Mouse (Mus musculus): ENCODE measurements at regions not wholly inside any gene's neighbourhood (a gene's known extent, or its start where the extent isn't known, plus 50 kb on each side); places are given as distances from the start of the nearest gene placed in this dataset.
A peak's percentile ranks its signal among the peaks of the same experiment; 100 is the strongest.
"Not testable (repeated sequence)": the region's sequence is repeated elsewhere in the genome, so short reads cannot be mapped to it uniquely, and the experiment has no call there.

- DNase-seq (ENCODE audit: low spot score): not testable (repeated sequence)
These were observed 175.6 kb downstream of the Map1s start for GRCm38 (mm10) chr8:71081291-71081690.

- DNase-seq (ENCODE audit: low spot score): peak; percentile 53
These were observed 145.4 kb upstream of the Myo9b start for GRCm38 (mm10) chr8:71127131-71127530.

GRCm38 (mm10) chr8:71130411-71131261, 141.9 kb upstream of the Myo9b start:
- DNase-seq (ENCODE audit: low spot score): no peak

DNA sequence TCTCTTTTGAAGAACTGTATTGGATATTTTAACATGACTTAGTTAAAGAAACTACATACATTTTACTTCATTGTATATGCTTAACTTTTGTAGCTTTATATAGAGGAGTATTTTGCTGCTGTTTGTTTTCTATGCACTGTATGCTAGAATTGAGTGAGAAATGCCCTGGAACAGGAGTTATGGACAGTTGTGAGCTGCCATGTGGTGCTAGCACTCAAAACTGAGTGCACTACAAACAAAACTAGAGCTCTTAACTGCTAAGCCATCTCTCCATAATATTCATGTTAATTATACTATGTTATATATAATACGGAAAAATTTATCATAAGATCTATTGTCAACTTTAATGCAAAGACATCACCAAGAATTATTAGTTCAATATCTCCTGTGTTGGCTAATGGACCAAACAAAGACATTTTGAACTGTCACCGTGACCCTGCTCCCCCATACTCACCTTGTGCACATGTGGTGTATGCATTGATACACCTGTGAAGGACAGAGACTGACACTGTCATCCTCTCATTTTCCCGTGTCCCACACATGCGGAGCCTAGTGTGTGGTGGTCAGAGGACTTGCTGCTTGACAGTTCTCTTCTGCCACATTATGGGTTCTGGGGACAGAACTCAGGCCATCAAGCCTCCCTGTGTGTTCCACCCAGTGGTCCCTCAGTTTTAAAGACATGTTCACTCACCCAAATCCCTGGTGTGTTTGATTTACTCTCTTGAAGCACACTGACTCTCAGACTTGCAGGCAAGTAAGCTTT, 141.0 kb upstream of the Myo9b start:
- DNase-seq (ENCODE audit: low spot score): no peak

- not testable (repeated sequence) for DNase-seq (ENCODE audit: low spot score)
These were observed 139.6 kb upstream of the Myo9b start for GRCm38 (mm10) chr8:71132898-71133297.

- DNase-seq (ENCODE audit: low spot score): not testable (repeated sequence)
These were observed 135.4 kb upstream of the Myo9b start for GRCm38 (mm10) chr8:71137131-71137530.

- DNase-seq (ENCODE audit: low spot score): not testable (repeated sequence)
These were observed 130.0 kb upstream of the Myo9b start for GRCm38 (mm10) chr8:71142373-71142973.

GRCm38 (mm10) chr8:71171478-71172210, 100.9 kb upstream of the Myo9b start:
- DNase-seq (ENCODE audit: low spot score): not testable (repeated sequence)

- not testable (repeated sequence) for DNase-seq (ENCODE audit: low spot score)
These were observed 79.6 kb upstream of the Myo9b start for GRCm38 (mm10) chr8:71192939-71193338.

- DNase-seq (ENCODE audit: low spot score): not testable (repeated sequence)
These were observed 77.3 kb upstream of the Myo9b start for GRCm38 (mm10) chr8:71195006-71195722.
